Mouse (Mus musculus): ENCODE data around the gene Rab3d.

GRCm38 (mm10) chr9:21948790-21949189 is 30.8 kb upstream of the Rab3d start:
- no peak for TF ChIP-seq POLR2A (IDR thresholded peaks at IDR 0.05; ENCODE audit: low read depth, low read length)
- no peak for TF ChIP-seq CTCF (conservative IDR thresholded peaks at IDR 0.05; ENCODE audit: insufficient read depth, insufficient read length, low read depth, low read length)
